Mouse (Mus musculus) myocyte (in vitro differentiated cells): ENCODE data around the gene Kansl1l.

Source experiments
- CEBPB ChIP-seq: IDR thresholded peaks from 2 replicates; pipeline ENCODE4 v1.6.1; 2011; ENCODE audit warnings: mild to moderate bottlenecking, moderate library complexity; ENCODE audit not compliant: poor library complexity, insufficient read depth, severe bottlenecking
- E2F4 ChIP-seq: IDR thresholded peaks from one replicate; pipeline ENCODE4 v1.6.1; 2011; ENCODE audit warnings: mild to moderate bottlenecking, control low read depth, moderate library complexity; ENCODE audit not compliant: insufficient read depth
- POLR2A ChIP-seq: IDR thresholded peaks from one replicate; pipeline ENCODE4 v1.6.1; 2011; ENCODE audit warnings: low read depth, mild to moderate bottlenecking, control low read depth, moderate library complexity; ENCODE audit not compliant: insufficient read length
- POLR2AphosphoS2 ChIP-seq: IDR thresholded peaks from one replicate; pipeline ENCODE4 v1.6.1; 2011; ENCODE audit warnings: low read depth, control low read depth; ENCODE audit not compliant: insufficient read length
- TCF12 ChIP-seq: IDR thresholded peaks from one replicate; pipeline ENCODE4 v1.6.1; 2011; ENCODE audit warnings: mild to moderate bottlenecking, control low read depth; ENCODE audit not compliant: poor library complexity, insufficient read depth, severe bottlenecking
- USF1 ChIP-seq: IDR thresholded peaks from one replicate; pipeline ENCODE4 v1.6.1; 2011; ENCODE audit warnings: low read depth, mild to moderate bottlenecking, control low read depth, moderate library complexity

DNA sequence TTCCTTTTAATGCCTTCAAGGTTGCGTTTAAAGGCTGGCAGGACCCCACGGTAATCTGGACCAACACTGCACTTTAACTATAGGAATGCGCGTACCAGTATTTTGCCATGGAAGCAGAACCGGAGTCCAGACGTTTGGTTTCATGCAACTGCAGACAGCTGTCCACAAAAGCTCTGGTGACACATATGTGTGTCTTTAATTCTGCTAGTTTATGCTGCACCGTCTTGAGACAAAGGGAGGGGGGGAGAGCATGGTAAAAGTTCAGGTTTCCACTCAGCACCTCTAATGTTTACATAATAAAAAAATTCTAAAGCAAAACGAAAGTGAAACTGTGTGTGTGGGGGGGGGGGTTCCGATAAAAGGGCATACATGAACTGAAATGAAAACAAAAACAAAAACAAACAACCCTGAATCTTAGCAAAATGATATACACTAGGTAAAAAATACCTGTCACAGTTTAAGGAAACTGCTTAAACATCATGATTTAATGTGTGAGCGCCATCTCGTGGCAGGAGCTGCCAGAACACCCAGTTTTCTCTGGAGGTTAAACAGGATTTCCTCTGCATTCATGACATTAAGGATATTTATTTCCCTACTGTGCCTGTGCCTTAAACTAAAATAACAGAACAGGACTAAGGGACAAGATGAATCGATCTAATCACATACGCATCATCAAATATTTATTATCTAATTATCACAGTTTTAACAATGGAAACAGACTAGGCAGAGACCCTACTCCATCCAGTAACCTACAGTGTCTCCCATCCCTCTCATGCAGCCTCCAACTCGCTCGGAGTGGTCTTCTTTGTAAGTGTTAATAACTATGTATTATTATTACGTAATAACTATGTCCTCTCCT lies 21.1 kb upstream of the Kansl1l start:
- no peak for TF ChIP-seq POLR2A
- no peak for TF ChIP-seq USF1
- no peak for TF ChIP-seq TCF12
- TF ChIP-seq E2F4: no peak
- TF ChIP-seq POLR2AphosphoS2: no peak
- no peak for TF ChIP-seq CEBPB
